Mouse (Mus musculus) kidney, embryonic 16.5 days (tissue): ENCODE measurements around the gene Prrc2c. TPM values are rescaled to one million over a fixed set of nuclear protein-coding genes. Genes with fewer than 3 reads are reported as not detected.

Experiments used
- ATAC-seq: fragments of 200-750 bp; cut with Nextera tagmentation; 2 replicates; pipeline ENCODE4 v1.8.0; 2017; ENCODE audit warnings: moderate TSS enrichment; ENCODE audit not compliant: low FRiP score, low TSS enrichment
- H3K27ac ChIP-seq: fragments of 300-500 bp; sonication (generic); 2 replicates; pipeline ENCODE4 v1.5.1; 2014; ENCODE audit warnings: low read length
- H3K27me3 ChIP-seq: fragments of 300-500 bp; sonication (generic); 2 replicates; pipeline ENCODE4 v1.6.1; 2014; ENCODE audit warnings: low read length, control low read depth, mixed read lengths; ENCODE audit not compliant: insufficient read depth
- H3K36me3 ChIP-seq: fragments of 300-500 bp; sonication (generic); 2 replicates; pipeline ENCODE4 v1.6.1; 2014; ENCODE audit warnings: low read length, control low read depth, mixed read lengths; ENCODE audit not compliant: insufficient read depth
- H3K4me1 ChIP-seq: fragments of 300-500 bp; sonication (generic); 2 replicates; pipeline ENCODE4 v1.6.1; 2014; ENCODE audit warnings: low read length, control low read depth, mixed read lengths; ENCODE audit not compliant: insufficient read depth
- H3K4me2 ChIP-seq: fragments of 300-500 bp; sonication (generic); replicated peaks from 2 replicates; pipeline ENCODE4 v1.6.1; 2014; ENCODE audit warnings: low read depth, low read length
- H3K4me3 ChIP-seq: fragments of 300-500 bp; sonication (generic); 2 replicates; pipeline ENCODE4 v1.5.1; 2014; ENCODE audit warnings: mild to moderate bottlenecking, low read length
- H3K9ac ChIP-seq: fragments of 300-500 bp; sonication (generic); replicated peaks from 2 replicates; pipeline ENCODE4 v1.6.1; 2014; ENCODE audit warnings: low read length
- H3K9me3 ChIP-seq: fragments of 300-500 bp; sonication (generic); 2 replicates; pipeline ENCODE4 v1.6.1; 2016; ENCODE audit warnings: low read length, control low read depth
- WGBS: fragments of 180-500 bp; shearing (Covaris S2); extraction: QIAGEN DNeasy Blood & Tissue Kit; methylation state at CpG from one replicate; pipeline ENCODE4 v1.1.7; 2014; 5-methylcytosine and 5-hydroxymethylcytosine counted together
- polyA plus RNA-seq: library from polyadenylated mRNA; unstranded; fragments of >200 nt; fragmentation: Nextera tagmentation; extraction: Ambion mirVana; gene quantifications from 2 replicates; pipeline ENCODE4 v1.2.1, GENCODE M21; 2015

The Prrc2c gene
- polyA plus RNA-seq, 1 experiment from 2014 or later, result 124 TPM

- Histone ChIP-seq H3K27ac (no peak overlapping the region), H3K4me3 (no peak overlapping the region), H3K9me3 (no peaks in the 10 kb centered on the region), H3K9ac (no peak overlapping the region), H3K4me1 (no peaks in the 10 kb centered on the region), H3K27me3 (no peaks in the 10 kb centered on the region), H3K36me3 (peaks cover 54% of the 10 kb centered on the region), H3K4me2 (no peak overlapping the region)
- no peak for ATAC-seq
- 39% methylated on average over 8 of the region's 8 CpGs for WGBS
Measured at GRCm38 (mm10) chr1:162700389-162701066, 39.8 kb downstream of the Prrc2c start.

- Histone ChIP-seq H3K27ac (no peak overlapping the region), H3K27me3 (no peaks in the 10 kb centered on the region), H3K4me3 (no peak overlapping the region), H3K36me3 (peaks cover 53% of the 10 kb centered on the region), H3K4me2 (no peak overlapping the region), H3K9ac (no peak overlapping the region), H3K9me3 (no peaks in the 10 kb centered on the region), H3K4me1 (no peaks in the 10 kb centered on the region)
- WGBS, result 96% methylated on average over 6 of the region's 6 CpGs
- ATAC-seq, result no peak
Measured at GRCm38 (mm10) chr1:162697866-162698265, 42.5 kb downstream of the Prrc2c start.

GRCm38 (mm10) chr1:162693721-162694120 is 46.6 kb downstream of the Prrc2c start:
- H3K27ac ChIP-seq, result no peak overlapping the region
- H3K9ac ChIP-seq, result no peak overlapping the region
- no peaks in the 10 kb centered on the region for H3K9me3 ChIP-seq
- no peaks in the 10 kb centered on the region for H3K27me3 ChIP-seq
- ATAC-seq, result no peak
- H3K4me2 ChIP-seq, result no peak overlapping the region
- H3K4me3 ChIP-seq, result no peak overlapping the region
- H3K4me1 ChIP-seq, result no peaks in the 10 kb centered on the region
- WGBS, result 78% methylated on average over 2 of the region's 2 CpGs
- H3K36me3 ChIP-seq, result peaks cover 62% of the 10 kb centered on the region

GRCm38 (mm10) chr1:162665486-162666174 is 74.7 kb downstream of the Prrc2c start:
- Histone ChIP-seq H3K9ac (peak overlapping the region; percentile 66), H3K4me2 (peak overlapping the region; percentile 63), H3K27me3 (no peaks in the 10 kb centered on the region), H3K4me3 (peak overlapping the region; percentile 43), H3K36me3 (0 out of 2 replicates have a peak, but pooled peaks cover 6% of the 10 kb centered on the region), H3K9me3 (no peaks in the 10 kb centered on the region), H3K27ac (no peak overlapping the region), H3K4me1 (0 out of 2 replicates have a peak, but pooled peaks cover 6% of the 10 kb centered on the region)
- WGBS, result 3% methylated on average over 11 of the region's 11 CpGs
- ATAC-seq, result peak; percentile 88

GRCm38 (mm10) chr1:162664826-162665475 is 75.4 kb downstream of the Prrc2c start:
- 0 out of 2 replicates have a peak, but pooled peaks cover 6% of the 10 kb centered on the region for H3K4me1 ChIP-seq
- no peak overlapping the region for H3K9ac ChIP-seq
- H3K4me2 ChIP-seq, result peak overlapping the region; percentile 63
- ATAC-seq, result peak; percentile 99
- no peak overlapping the region for H3K27ac ChIP-seq
- 16% methylated on average over 10 of the region's 10 CpGs for WGBS
- H3K36me3 ChIP-seq, result no peaks in the 10 kb centered on the region
- H3K9me3 ChIP-seq, result no peaks in the 10 kb centered on the region
- H3K27me3 ChIP-seq, result no peaks in the 10 kb centered on the region
- no peak overlapping the region for H3K4me3 ChIP-seq

- Histone ChIP-seq H3K27ac (no peak overlapping the region), H3K36me3 (no peaks in the 10 kb centered on the region), H3K4me2 (no peak overlapping the region), H3K27me3 (no peaks in the 10 kb centered on the region), H3K9ac (no peak overlapping the region), H3K4me3 (no peak overlapping the region), H3K9me3 (no peaks in the 10 kb centered on the region), H3K4me1 (no peaks in the 10 kb centered on the region)
- ATAC-seq, result no peak
- WGBS, result 83% methylated on average over 11 of the region's 11 CpGs
Measured at GRCm38 (mm10) chr1:162660276-162660860, 80.0 kb downstream of the Prrc2c start.

- H3K4me1 ChIP-seq, result no peaks in the 10 kb centered on the region
- H3K27ac ChIP-seq, result no peak within 1 kb of the TSS
- H3K36me3 ChIP-seq, result no peaks in the 10 kb centered on the region
- no peaks in the 10 kb centered on the region for H3K9me3 ChIP-seq
- no peak for ATAC-seq
- no peaks in the 10 kb centered on the region for H3K27me3 ChIP-seq
- WGBS, result 93% methylated on average over 7 of the region's 7 CpGs
- no peak within 1 kb of the TSS for H3K4me2 ChIP-seq
- no peak within 1 kb of the TSS for H3K4me3 ChIP-seq
- H3K9ac ChIP-seq, result no peak within 1 kb of the TSS
Measured at GRCm38 (mm10) chr1:162658119-162658518, 82.2 kb downstream of the Prrc2c start, which contains the start of gene Myocos. Gene Myocos, minus strand, starts transcription at chr1:162658219.

GRCm38 (mm10) chr1:162648416-162648815 is 91.9 kb downstream of the Prrc2c start:
- no peak overlapping the region for H3K4me2 ChIP-seq
- H3K27ac ChIP-seq, result no peak overlapping the region
- ATAC-seq, result no peak
- H3K4me1 ChIP-seq, result no peaks in the 10 kb centered on the region
- H3K36me3 ChIP-seq, result no peaks in the 10 kb centered on the region
- 93% methylated on average over 14 of the region's 14 CpGs for WGBS
- no peaks in the 10 kb centered on the region for H3K9me3 ChIP-seq
- H3K27me3 ChIP-seq, result no peaks in the 10 kb centered on the region
- H3K4me3 ChIP-seq, result no peak overlapping the region
- H3K9ac ChIP-seq, result no peak overlapping the region

GRCm38 (mm10) chr1:162646083-162646686 is 94.2 kb downstream of the Prrc2c start:
- no peak overlapping the region for H3K4me2 ChIP-seq
- H3K27ac ChIP-seq, result no peak overlapping the region
- no peak overlapping the region for H3K4me3 ChIP-seq
- no peak for ATAC-seq
- no peaks in the 10 kb centered on the region for H3K4me1 ChIP-seq
- H3K9me3 ChIP-seq, result no peaks in the 10 kb centered on the region
- 77% methylated on average over 10 of the region's 10 CpGs for WGBS
- no peaks in the 10 kb centered on the region for H3K27me3 ChIP-seq
- no peak overlapping the region for H3K9ac ChIP-seq
- no peaks in the 10 kb centered on the region for H3K36me3 ChIP-seq
